Mouse (Mus musculus): Measurements from ENCODE around the gene Wrnip1. TPM values are rescaled to one million over a fixed set of nuclear protein-coding genes. Genes with fewer than 3 reads are reported as not detected.
"Not testable (repeated sequence)": the region's sequence is repeated elsewhere in the genome, so short reads cannot be mapped to it uniquely, and the experiment has no call there.

The Wrnip1 gene
- polyA plus RNA-seq, 1 experiment from 2014 or later: 10.3 TPM

DNA sequence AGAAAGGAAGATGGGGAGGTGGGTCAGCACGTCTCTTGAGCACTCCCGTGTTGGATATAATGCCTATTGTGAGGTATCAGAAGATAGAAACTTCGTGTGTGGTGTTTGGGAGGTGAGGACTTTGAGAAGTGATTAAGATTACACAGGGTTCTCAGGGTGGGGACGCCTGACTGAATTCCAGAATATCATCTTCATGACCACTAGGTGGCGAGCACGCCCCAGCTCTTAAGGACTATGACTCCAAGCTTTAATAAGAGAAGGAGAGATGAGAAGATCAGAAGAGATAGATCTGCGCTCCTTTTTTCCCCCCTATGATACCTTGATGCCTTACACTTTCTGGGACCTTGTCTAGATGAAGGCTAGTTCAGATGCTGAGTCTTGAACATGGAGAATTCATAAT lies 50.1 kb downstream of the Wrnip1 start:
- no peak overlapping the region for H3K27ac ChIP-seq (replicated peaks)
- 5% methylated on average over 7 of the region's 7 CpGs for WGBS (ENCODE audit: insufficient replicate concordance)
- H3K36me3 ChIP-seq (replicated peaks): no peaks in the 10 kb centered on the region
- no peak overlapping the region for H3K4me3 ChIP-seq (replicated peaks)
- ATAC-seq (ENCODE audit: insufficient read depth): no peak
- H3K4me1 ChIP-seq (replicated peaks): 0 out of 2 replicates have a peak, but pooled peaks cover 6% of the 10 kb centered on the region
- no peak overlapping the region for H3K4me2 ChIP-seq
- H3K9me3 ChIP-seq (replicated peaks): no peaks in the 10 kb centered on the region
- no peaks in the 10 kb centered on the region for H3K27me3 ChIP-seq
- H3K9ac ChIP-seq: no peak overlapping the region

DNA sequence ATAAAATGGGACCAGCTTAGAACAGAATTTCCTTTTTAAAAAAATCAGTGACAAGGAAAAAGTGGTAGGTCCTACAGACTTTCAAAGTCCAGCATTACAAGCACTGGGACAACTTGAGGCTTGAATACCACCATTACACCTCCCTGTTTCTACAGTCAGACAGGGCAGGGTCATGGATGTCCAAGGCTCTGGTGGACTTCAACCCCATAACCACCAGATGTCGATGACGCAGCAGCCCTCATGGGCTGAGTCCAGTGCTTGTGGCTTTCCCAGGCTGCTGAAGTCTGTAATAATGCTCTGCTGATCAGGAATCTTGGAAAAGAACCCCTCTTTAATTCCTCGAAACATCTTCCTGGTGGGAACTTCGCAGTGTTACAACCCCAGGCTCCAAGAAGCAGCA lies 50.7 kb downstream of the Wrnip1 start:
- 59% methylated on average over 4 of the region's 4 CpGs for WGBS (ENCODE audit: insufficient replicate concordance)
- H3K4me3 ChIP-seq (replicated peaks): no peak overlapping the region
- no peak overlapping the region for H3K4me2 ChIP-seq

DNA sequence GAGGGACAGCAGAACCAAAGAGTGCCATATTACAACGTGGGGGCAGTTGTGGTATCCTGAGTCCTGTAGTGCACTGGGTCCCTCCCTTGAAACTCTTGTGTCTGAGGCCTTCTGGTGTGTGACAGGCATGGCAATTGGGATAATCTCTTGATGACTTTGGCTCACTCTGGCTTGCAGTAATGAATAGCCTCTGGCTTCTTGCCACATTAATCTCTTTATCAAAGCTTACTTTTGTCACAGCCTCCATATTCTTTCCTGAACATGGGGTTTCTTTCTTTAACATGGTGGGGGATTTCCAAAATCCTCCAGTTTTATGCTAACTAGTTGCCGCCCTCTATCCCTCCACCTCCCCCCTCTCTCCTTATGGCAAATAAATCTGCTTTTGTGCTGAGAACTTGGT lies 51.2 kb downstream of the Wrnip1 start:
- WGBS (ENCODE audit: insufficient replicate concordance): 48% methylated on average over 2 of the region's 2 CpGs
- no peak for ATAC-seq (ENCODE audit: insufficient read depth)
- no peaks in the 10 kb centered on the region for H3K27me3 ChIP-seq
- no peak overlapping the region for H3K9ac ChIP-seq
- H3K27ac ChIP-seq (replicated peaks): no peak overlapping the region
- H3K36me3 ChIP-seq (replicated peaks): no peaks in the 10 kb centered on the region
- H3K9me3 ChIP-seq (replicated peaks): no peaks in the 10 kb centered on the region
- H3K4me1 ChIP-seq (replicated peaks): 0 out of 2 replicates have a peak, but pooled peaks cover 6% of the 10 kb centered on the region
- H3K4me2 ChIP-seq: no peak overlapping the region
- no peak overlapping the region for H3K4me3 ChIP-seq (replicated peaks)

More for the DNA sequence above, 50.7 kb downstream of the Wrnip1 start:
- no peaks in the 10 kb centered on the region for H3K27me3 ChIP-seq
- H3K27ac ChIP-seq (replicated peaks): no peak overlapping the region
- no peak overlapping the region for H3K9ac ChIP-seq
- 0 out of 2 replicates have a peak, but pooled peaks cover 6% of the 10 kb centered on the region for H3K4me1 ChIP-seq (replicated peaks)
- no peaks in the 10 kb centered on the region for H3K9me3 ChIP-seq (replicated peaks)
- ATAC-seq (ENCODE audit: insufficient read depth): no peak
- H3K36me3 ChIP-seq (replicated peaks): no peaks in the 10 kb centered on the region

DNA sequence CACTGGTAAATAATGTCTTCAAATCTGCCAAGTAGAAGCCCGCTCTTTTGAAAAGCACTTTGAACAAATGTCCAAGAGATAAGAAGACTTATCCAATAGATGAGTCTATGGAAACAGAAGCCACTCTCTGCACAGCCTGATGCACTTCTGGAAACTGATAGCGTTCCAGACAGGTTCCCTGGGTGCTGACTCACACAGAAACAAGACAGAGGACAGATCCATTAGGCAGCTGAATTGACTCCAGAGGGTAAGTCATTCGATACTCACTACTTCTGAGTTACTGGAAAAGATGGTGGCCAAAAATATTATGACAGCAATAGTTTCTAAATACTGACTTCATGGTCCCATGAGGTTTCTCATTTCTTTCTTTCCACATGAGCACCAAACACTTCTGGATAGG lies 59.0 kb downstream of the Wrnip1 start:
- H3K9ac ChIP-seq: no peak overlapping the region
- no peak for ATAC-seq (ENCODE audit: insufficient read depth)
- no peaks in the 10 kb centered on the region for H3K27me3 ChIP-seq
- no peak overlapping the region for H3K4me2 ChIP-seq
- H3K27ac ChIP-seq (replicated peaks): no peak overlapping the region
- no peaks in the 10 kb centered on the region for H3K4me1 ChIP-seq (replicated peaks)
- 65% methylated on average over 3 of the region's 3 CpGs for WGBS (ENCODE audit: insufficient replicate concordance)
- no peaks in the 10 kb centered on the region for H3K36me3 ChIP-seq (replicated peaks)
- H3K9me3 ChIP-seq (replicated peaks): no peaks in the 10 kb centered on the region
- no peak overlapping the region for H3K4me3 ChIP-seq (replicated peaks)

DNA sequence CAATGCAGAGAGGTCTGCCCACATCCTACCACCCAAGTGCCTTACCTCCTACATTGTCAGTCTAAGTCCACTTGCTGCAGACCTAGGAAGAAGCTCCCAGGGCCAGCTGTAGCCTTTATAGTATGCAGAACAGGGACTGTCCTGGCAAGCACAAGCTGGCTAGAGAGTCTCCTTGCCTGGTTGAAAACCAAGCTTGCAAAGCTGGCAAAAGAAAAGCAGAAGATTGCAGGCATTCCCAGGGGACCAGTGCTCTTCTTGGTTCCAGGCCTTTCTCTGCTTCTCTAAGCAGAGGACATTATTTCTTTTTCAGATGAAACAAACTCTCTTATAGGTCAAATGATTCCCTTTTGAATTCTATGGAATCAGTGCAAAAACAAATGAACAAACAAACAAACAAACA lies 61.6 kb downstream of the Wrnip1 start:
- H3K9ac ChIP-seq: no peak overlapping the region
- no peaks in the 10 kb centered on the region for H3K36me3 ChIP-seq (replicated peaks)
- no peak overlapping the region for H3K27ac ChIP-seq (replicated peaks)
- H3K9me3 ChIP-seq (replicated peaks): no peaks in the 10 kb centered on the region
- H3K4me2 ChIP-seq: no peak overlapping the region
- no peaks in the 10 kb centered on the region for H3K27me3 ChIP-seq
- no peaks in the 10 kb centered on the region for H3K4me1 ChIP-seq (replicated peaks)
- H3K4me3 ChIP-seq (replicated peaks): no peak overlapping the region
- ATAC-seq (ENCODE audit: insufficient read depth): no peak

DNA sequence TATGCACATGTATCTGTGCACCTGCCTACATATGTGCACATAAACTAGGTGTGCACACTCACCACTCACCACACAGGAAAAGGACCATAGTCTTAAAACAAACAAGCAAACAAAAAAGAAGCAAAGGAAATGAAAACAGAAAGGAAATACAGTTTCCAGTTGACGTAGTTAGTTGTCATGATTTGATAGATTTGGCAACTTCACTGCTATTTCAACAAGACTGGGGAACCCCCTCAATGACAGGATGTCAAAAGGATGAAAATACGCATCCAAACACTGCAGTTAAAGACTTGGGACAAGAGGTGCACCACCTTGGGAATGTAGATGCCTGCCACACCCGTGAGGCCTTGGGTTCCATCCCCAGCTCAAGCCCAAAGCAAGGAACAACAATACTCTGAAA lies 62.7 kb downstream of the Wrnip1 start:
- not testable (repeated sequence) for H3K4me2 ChIP-seq; H3K9me3 ChIP-seq (replicated peaks); H3K27me3 ChIP-seq; H3K27ac ChIP-seq (replicated peaks); ATAC-seq (ENCODE audit: insufficient read depth); H3K4me3 ChIP-seq (replicated peaks); H3K4me1 ChIP-seq (replicated peaks); H3K36me3 ChIP-seq (replicated peaks); H3K9ac ChIP-seq
- WGBS (ENCODE audit: insufficient replicate concordance): 49% methylated on average over 3 of the region's 3 CpGs

DNA sequence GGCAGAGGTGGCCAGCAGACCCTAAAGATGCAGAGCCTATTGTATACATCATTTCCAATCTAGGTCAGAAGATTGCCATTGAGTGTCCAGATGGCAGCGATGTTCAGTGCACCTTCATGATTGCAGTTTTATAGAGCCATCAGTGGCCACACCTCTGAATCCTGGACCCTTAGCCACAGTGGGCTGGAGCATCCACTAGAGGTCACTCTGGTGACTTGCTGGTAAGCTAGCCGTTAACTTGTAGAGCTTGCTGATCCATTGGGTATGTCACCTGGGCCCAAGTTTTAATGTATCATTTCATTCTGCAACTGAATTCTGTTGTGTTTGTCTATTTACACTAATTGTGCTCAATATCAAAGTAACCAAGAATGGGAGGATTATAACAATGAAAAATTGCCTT lies 63.8 kb downstream of the Wrnip1 start:
- Histone ChIP-seq H3K4me1 (replicated peaks) (no peaks in the 10 kb centered on the region), H3K36me3 (replicated peaks) (no peaks in the 10 kb centered on the region), H3K27ac (replicated peaks) (no peak overlapping the region), H3K9ac (no peak overlapping the region), H3K4me3 (replicated peaks) (no peak overlapping the region), H3K27me3 (no peaks in the 10 kb centered on the region; the same call in 1 of the 2 replicates), H3K4me2 (no peak overlapping the region), H3K9me3 (replicated peaks) (no peaks in the 10 kb centered on the region)
- ATAC-seq (ENCODE audit: insufficient read depth): no peak
- 50% methylated on average over 2 of the region's 2 CpGs for WGBS (ENCODE audit: insufficient replicate concordance)

DNA sequence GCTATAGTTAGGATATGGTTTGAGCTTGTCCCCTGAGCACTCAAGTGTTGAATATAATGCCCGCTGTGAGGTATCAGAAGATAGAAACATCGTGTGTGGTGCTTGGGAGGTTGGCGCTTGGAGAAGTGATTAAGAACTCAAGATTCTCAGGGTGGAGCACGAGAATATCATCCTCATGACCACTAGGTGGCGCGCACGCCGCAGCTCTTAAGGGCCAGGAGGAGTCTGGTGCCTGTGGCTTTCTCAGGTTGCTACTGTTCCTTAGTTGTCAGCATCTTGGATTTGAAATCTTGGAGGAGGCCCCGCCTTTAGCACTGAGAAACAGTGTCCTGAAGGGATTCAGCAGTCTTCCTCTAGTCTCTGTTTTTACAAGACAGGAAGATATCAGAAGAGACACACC lies 64.6 kb downstream of the Wrnip1 start:
- H3K27ac ChIP-seq (replicated peaks): no peak overlapping the region
- no peaks in the 10 kb centered on the region for H3K4me1 ChIP-seq (replicated peaks)
- H3K9ac ChIP-seq: no peak overlapping the region
- WGBS (ENCODE audit: insufficient replicate concordance): 2% methylated on average over 9 of the region's 9 CpGs
- no peaks in the 10 kb centered on the region for H3K9me3 ChIP-seq (replicated peaks)
- no peak for ATAC-seq (ENCODE audit: insufficient read depth)
- H3K4me3 ChIP-seq (replicated peaks): no peak overlapping the region
- no peaks in the 10 kb centered on the region for H3K36me3 ChIP-seq (replicated peaks)
- H3K4me2 ChIP-seq: no peak overlapping the region
- H3K27me3 ChIP-seq: no peaks in the 10 kb centered on the region; the same call in 1 of the 2 replicates

DNA sequence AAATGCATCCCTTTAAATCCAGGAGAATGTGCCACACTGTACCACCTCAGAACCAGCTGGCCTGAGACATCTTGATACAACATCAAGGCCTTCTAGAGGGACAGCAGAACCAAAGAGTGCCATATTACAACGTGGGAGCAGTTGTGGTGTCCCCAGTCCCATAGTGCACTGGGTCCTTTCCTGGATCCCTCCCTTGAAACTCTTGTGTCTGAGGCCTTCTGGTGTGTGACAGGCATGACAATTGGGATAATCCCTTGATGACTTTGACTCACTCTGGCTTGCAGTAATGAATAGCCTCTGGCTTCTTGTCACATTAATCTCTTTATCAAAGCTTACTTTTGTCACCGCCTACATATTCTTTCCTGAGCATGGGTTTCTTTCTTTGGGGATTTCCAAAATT lies 65.2 kb downstream of the Wrnip1 start:
- Histone ChIP-seq H3K4me3 (replicated peaks) (no peak overlapping the region), H3K9me3 (replicated peaks) (no peaks in the 10 kb centered on the region), H3K27ac (replicated peaks) (no peak overlapping the region), H3K4me2 (no peak overlapping the region), H3K27me3 (no peaks in the 10 kb centered on the region; the same call in 1 of the 2 replicates), H3K36me3 (replicated peaks) (no peaks in the 10 kb centered on the region), H3K4me1 (replicated peaks) (no peaks in the 10 kb centered on the region), H3K9ac (no peak overlapping the region)
- no peak for ATAC-seq (ENCODE audit: insufficient read depth)
- 39% methylated on average over 2 of the region's 2 CpGs for WGBS (ENCODE audit: insufficient replicate concordance)

DNA sequence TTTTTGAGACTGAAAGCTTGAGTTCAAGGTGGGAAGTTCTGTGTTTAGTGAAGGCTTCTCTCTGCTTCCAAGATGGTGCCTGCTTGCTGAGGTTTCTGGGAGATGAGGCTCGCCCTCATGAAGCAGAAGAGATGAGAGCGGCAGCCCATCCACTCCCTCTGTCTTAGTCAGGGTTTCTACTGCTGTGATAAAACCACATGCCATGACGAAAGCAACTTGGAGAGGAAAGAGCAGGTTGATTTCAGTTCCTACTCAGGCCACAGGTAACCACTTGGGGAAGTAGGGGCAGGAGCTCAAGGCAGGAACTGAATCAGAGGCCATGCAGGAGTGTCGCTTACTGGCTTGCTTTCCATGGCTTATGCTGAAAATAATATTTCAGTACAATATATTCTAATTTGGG lies 66.4 kb downstream of the Wrnip1 start:
- not testable (repeated sequence) for H3K4me1 ChIP-seq (replicated peaks); H3K27ac ChIP-seq (replicated peaks); H3K4me2 ChIP-seq; H3K9me3 ChIP-seq (replicated peaks); ATAC-seq (ENCODE audit: insufficient read depth); H3K9ac ChIP-seq; H3K4me3 ChIP-seq (replicated peaks); H3K36me3 ChIP-seq (replicated peaks); H3K27me3 ChIP-seq
- 34% methylated on average over 4 of the region's 4 CpGs for WGBS (ENCODE audit: insufficient replicate concordance)

DNA sequence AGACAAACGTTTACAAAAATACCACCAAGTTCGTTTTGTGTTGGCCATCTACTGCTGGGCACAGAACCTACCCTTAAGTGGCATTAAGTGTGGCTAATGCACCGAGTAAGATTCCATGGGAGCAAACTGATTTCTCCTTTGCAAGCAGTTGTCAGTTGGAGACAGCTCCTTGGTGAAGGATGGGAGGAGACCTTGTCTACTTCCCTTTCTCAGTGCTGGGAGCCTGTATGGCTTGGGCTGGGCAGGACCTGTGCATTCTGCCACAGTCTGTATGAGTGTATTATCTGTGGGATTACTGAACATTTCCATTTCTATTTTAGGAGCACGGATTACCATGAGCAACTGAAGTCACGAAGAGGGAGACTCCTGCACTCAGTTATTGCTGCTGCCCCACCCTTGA lies 67.0 kb downstream of the Wrnip1 start:
- 39% methylated on average over 5 of the region's 5 CpGs for WGBS (ENCODE audit: insufficient replicate concordance)
- H3K27me3 ChIP-seq: no peaks in the 10 kb centered on the region; the same call in 1 of the 2 replicates
- no peaks in the 10 kb centered on the region for H3K4me1 ChIP-seq (replicated peaks)

More for the DNA sequence above, 67.0 kb downstream of the Wrnip1 start:
- Histone ChIP-seq H3K27ac (replicated peaks) (no peak overlapping the region), H3K4me2 (no peak overlapping the region), H3K9me3 (replicated peaks) (no peaks in the 10 kb centered on the region), H3K4me3 (replicated peaks) (no peak overlapping the region), H3K9ac (no peak overlapping the region), H3K36me3 (replicated peaks) (no peaks in the 10 kb centered on the region)
- ATAC-seq (ENCODE audit: insufficient read depth): no peak
